Mouse (Mus musculus) hindbrain, embryonic 15.5 days (tissue): Measurements from ENCODE around the gene Cdk5rap2. TPM values are rescaled to one million over a fixed set of nuclear protein-coding genes. Genes with fewer than 3 reads are reported as not detected.

ENCODE experiments used
- ATAC-seq: fragments of 200-750 bp; cut with Nextera tagmentation; 2 replicates; pipeline ENCODE4 v1.8.0; 2017; ENCODE audit warnings: low read depth, moderate number of reproducible peaks, moderate TSS enrichment; ENCODE audit not compliant: low FRiP score
- H3K27ac ChIP-seq: fragments of 300-500 bp; sonication (generic); replicated peaks from 2 replicates; pipeline ENCODE4 v1.5.1; 2015; ENCODE audit warnings: mild to moderate bottlenecking, inconsistent platforms
- H3K27me3 ChIP-seq: fragments of 300-500 bp; sonication (generic); 2 replicates; pipeline ENCODE4 v1.6.1; 2015; ENCODE audit warnings: control low read depth, inconsistent platforms
- H3K36me3 ChIP-seq: fragments of 300-500 bp; sonication (generic); 2 replicates; pipeline ENCODE4 v1.6.1; 2015; ENCODE audit warnings: control low read depth, inconsistent platforms
- H3K4me1 ChIP-seq: fragments of 300-500 bp; sonication (generic); replicated peaks from 2 replicates; pipeline ENCODE4 v1.6.1; 2015; ENCODE audit warnings: control low read depth, inconsistent platforms
- H3K4me2 ChIP-seq: fragments of 300-500 bp; sonication (generic); 2 replicates; pipeline ENCODE4 v1.6.1; 2015; ENCODE audit warnings: moderate library complexity, mild to moderate bottlenecking, inconsistent platforms
- H3K4me3 ChIP-seq: fragments of 300-500 bp; sonication (generic); 2 replicates; pipeline ENCODE4 v1.5.1; 2015; ENCODE audit warnings: mild to moderate bottlenecking, inconsistent platforms
- H3K9ac ChIP-seq: fragments of 300-500 bp; sonication (generic); 2 replicates; pipeline ENCODE4 v1.6.1; 2015; ENCODE audit warnings: inconsistent platforms
- H3K9me3 ChIP-seq: fragments of 300-500 bp; sonication (generic); 2 replicates; pipeline ENCODE4 v1.6.1; 2016; ENCODE audit warnings: control low read depth, inconsistent platforms
- WGBS: fragments of 180-500 bp; shearing (Covaris S2); methylation state at CpG from one replicate; pipeline ENCODE4 v1.1.7; 2015; 5-methylcytosine and 5-hydroxymethylcytosine counted together
- polyA plus RNA-seq: library from polyadenylated mRNA; unstranded; fragments of >200 nt; fragmentation: Nextera tagmentation; extraction: Ambion mirVana; gene quantifications from 2 replicates; pipeline ENCODE4 v1.2.1, GENCODE M21; 2015

Gene Cdk5rap2
- polyA plus RNA-seq = 8.9 and 10.2 TPM in 2 replicates

DNA sequence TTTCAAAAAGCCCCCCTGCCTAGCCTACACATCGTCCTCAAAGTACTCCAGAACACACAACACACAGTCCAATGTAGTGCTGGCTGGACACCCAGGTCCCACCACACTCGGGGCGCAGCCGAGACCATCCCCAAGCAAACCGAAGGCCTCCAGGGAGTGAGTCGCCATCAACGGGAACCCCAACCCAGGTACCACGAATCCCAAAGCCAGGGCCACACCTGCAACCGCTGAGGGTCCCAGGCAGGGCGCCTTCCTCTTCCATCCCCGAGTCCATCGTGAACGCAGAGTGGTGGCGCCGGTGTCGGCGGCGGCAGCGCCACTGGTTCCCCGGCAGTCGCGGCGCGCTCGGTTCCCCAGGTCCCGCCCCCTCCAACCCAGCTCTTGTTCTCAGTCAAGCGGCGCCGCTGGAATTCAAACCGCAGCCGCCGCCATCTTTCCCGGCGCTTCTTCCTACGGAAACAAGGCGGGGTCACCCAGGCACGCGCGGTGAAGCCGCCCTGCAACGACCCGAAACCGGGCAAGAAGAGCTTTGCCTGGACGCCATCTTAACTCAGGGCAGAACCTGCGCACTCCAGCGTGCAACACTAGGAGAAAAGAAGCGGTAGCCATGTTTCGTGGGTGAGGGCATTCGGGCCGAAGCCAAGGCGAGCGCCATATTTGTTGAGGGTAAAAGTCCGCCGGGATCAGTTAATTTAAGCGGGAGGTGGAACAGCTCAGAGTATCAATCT is at the start of gene Cdk5rap2:
TSS of gene Cdk5rap2 (minus strand) at position 450 of the 728 bp plus-strand sequence.
- Histone ChIP-seq H3K9me3 (no peaks in the 10 kb centered on the region), H3K9ac (peak within 1 kb of the TSS; percentile 93), H3K27me3 (no peaks in the 10 kb centered on the region), H3K36me3 (no peaks in the 10 kb centered on the region), H3K27ac (peak within 1 kb of the TSS; percentile 82), H3K4me1 (peaks cover 36% of the 10 kb centered on the region), H3K4me3 (peak within 1 kb of the TSS; percentile 99), H3K4me2 (peak within 1 kb of the TSS; percentile 76)
- WGBS = under 1% methylated on average over 55 of the region's 55 CpGs
- ATAC-seq = peak; percentile 97

DNA sequence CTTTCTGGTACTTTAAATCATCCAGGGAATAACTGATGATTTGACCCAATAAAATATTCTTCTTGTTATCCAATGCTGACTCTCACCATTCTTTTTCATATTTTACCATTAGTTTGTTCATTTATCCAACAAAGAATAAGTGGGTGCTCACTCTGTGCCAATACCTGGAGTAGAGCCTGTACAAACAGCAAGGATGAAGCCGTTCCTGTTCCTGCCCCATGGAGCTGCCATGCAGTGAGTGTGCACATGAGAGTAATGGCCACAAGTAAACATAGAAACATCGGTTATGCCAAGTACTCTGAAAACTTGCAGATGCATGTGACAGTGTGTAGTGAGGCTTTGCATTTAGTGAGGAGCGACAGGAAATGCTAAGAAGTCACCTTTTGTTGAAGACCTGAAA is 41.9 kb upstream of the Cdk5rap2 start:
- no peaks in the 10 kb centered on the region for H3K27me3 ChIP-seq
- H3K4me2 ChIP-seq = no peak overlapping the region
- H3K9me3 ChIP-seq = no peaks in the 10 kb centered on the region
- H3K4me3 ChIP-seq = no peak overlapping the region
- H3K36me3 ChIP-seq = peaks cover 9% of the 10 kb centered on the region; the same call in 1 of the 2 replicates
- no peak overlapping the region for H3K9ac ChIP-seq
- no peaks in the 10 kb centered on the region for H3K4me1 ChIP-seq
- no peak overlapping the region for H3K27ac ChIP-seq
- WGBS = 85% methylated on average over 3 of the region's 3 CpGs
- peak; percentile 61; the same call in 1 of the 2 replicates for ATAC-seq

DNA sequence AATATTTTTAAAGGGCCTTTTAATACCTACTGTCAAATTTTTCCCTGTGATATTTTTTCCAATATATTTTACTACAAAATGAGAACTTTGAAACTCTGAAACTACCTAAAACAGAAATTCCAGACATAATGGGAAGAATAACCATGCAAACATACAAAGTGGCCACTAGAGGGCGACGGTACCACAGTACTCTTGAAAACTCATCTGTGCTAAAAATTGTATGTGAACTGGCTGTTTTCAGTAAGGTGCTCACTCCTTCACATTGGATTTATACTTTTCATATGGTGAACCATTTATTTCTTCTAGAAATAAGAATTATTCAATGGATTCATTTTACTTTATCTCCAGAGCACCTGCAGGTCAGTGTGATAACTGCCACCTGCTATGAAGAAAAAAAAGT is 41.5 kb upstream of the Cdk5rap2 start:
- ATAC-seq = no peak

DNA sequence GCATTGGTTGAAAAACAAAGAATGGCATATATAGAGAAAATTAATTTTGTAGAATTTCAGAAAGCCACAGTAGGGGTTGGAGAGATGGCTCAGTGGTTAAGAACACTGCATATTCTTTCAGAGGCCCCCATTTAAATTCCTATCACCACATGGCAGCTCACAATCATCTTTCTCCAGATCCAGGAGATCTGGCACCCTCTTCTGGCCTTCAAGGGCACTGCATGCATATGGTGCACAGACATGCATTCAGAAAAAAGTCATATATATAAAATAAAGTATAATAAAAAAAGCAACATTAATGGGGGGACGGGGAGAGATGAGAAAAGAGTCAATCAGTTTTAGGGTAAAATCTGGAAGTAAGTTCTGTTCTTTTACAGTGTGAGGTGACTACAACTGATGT is 39.4 kb upstream of the Cdk5rap2 start:
- H3K9ac ChIP-seq = no peak overlapping the region
- H3K4me1 ChIP-seq = no peaks in the 10 kb centered on the region
- peaks cover 4% of the 10 kb centered on the region; the same call in 1 of the 2 replicates for H3K36me3 ChIP-seq
- no peak overlapping the region for H3K4me3 ChIP-seq
- no peak for ATAC-seq
- no peak overlapping the region for H3K27ac ChIP-seq
- H3K9me3 ChIP-seq = no peaks in the 10 kb centered on the region
- H3K27me3 ChIP-seq = no peaks in the 10 kb centered on the region
- no peak overlapping the region for H3K4me2 ChIP-seq
- 97% methylated on average over 1 of the region's 1 CpGs for WGBS

More for the DNA sequence above, 41.5 kb upstream of the Cdk5rap2 start:
- Histone ChIP-seq H3K36me3 (peaks cover 9% of the 10 kb centered on the region; the same call in 1 of the 2 replicates), H3K27ac (no peak overlapping the region), H3K9me3 (no peaks in the 10 kb centered on the region), H3K4me2 (no peak overlapping the region), H3K27me3 (no peaks in the 10 kb centered on the region), H3K4me1 (no peaks in the 10 kb centered on the region), H3K4me3 (no peak overlapping the region), H3K9ac (no peak overlapping the region)
- WGBS = 2% methylated on average over 2 of the region's 2 CpGs

DNA sequence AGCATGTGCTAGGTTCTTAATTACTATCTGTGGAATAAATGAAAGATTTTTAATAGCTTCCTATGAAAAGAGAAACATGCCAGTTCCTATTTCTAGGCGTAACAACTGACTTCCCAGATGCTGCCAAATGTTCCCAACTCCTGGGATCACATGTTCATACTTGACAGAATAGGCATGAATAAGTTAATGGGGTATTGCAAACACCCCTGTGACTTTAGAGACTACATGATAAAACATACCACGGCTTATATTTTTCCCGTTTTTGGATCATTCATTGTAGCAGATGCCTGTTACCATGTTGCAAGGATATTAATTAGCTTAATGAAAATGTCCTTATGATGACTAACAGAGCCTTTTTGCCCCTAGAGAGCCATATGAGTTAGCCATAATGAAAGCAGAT is 36.5 kb upstream of the Cdk5rap2 start:
- no peak overlapping the region for H3K27ac ChIP-seq
- no peak overlapping the region for H3K9ac ChIP-seq
- no peaks in the 10 kb centered on the region for H3K36me3 ChIP-seq
- H3K4me1 ChIP-seq = no peaks in the 10 kb centered on the region
- no peak overlapping the region for H3K4me3 ChIP-seq
- no peak for ATAC-seq
- no peak overlapping the region for H3K4me2 ChIP-seq
- no peaks in the 10 kb centered on the region for H3K27me3 ChIP-seq
- 61% methylated on average over 3 of the region's 3 CpGs for WGBS
- no peaks in the 10 kb centered on the region for H3K9me3 ChIP-seq

DNA sequence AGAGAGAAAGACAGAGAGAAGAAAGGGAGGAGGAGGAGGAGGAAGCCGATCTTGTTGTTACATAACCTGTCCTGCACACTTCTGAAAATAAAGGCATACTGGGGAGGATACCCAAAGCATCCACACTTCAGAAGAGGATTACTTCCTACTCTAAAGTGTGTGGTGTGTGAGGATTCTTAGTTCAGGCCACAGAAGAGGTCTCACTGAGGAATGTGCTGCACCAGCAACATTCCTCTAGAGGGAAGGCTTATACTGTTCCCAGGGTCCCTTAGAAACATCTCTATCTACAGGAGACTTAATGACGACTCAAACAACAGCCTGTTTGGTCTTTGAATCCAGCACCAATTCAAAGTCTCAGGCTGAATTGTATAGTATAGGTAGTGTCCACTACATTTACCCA is 10.0 kb upstream of the Cdk5rap2 start:
- no peaks in the 10 kb centered on the region for H3K4me1 ChIP-seq
- no peaks in the 10 kb centered on the region for H3K27me3 ChIP-seq
- WGBS = 62% methylated on average over 2 of the region's 2 CpGs
- H3K4me2 ChIP-seq = no peak overlapping the region
- no peak overlapping the region for H3K9ac ChIP-seq
- no peaks in the 10 kb centered on the region for H3K36me3 ChIP-seq
- H3K4me3 ChIP-seq = no peak overlapping the region
- no peak overlapping the region for H3K27ac ChIP-seq
- H3K9me3 ChIP-seq = no peaks in the 10 kb centered on the region
- no peak for ATAC-seq

DNA sequence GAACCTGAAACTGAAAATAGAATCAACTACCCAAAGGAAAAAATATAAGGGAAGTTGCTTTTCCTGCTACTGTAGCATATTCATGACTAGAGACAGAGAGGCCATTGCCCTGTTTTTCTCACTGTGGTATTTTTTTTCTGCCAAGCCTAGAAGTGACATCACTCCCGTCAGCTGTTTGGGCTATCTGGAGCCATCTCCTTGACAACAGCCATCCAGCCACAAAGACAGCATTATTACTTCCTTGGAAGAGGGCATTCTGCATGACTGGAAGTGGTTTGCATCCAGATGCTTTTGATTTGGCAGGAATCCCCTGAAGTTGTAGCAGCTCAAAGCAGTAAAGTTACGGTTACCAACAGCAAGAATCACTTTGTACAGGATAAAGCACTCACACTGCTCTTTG is 1.9 kb upstream of the Cdk5rap2 start:
- Histone ChIP-seq H3K4me2 (no peak overlapping the region), H3K27ac (peak overlapping the region; percentile 63), H3K9ac (no peak overlapping the region), H3K27me3 (no peaks in the 10 kb centered on the region), H3K4me3 (no peak overlapping the region), H3K36me3 (no peaks in the 10 kb centered on the region), H3K4me1 (peaks cover 32% of the 10 kb centered on the region), H3K9me3 (no peaks in the 10 kb centered on the region)
- peak; percentile 15; the same call in 1 of the 2 replicates for ATAC-seq
- 24% methylated on average over 2 of the region's 2 CpGs for WGBS

DNA sequence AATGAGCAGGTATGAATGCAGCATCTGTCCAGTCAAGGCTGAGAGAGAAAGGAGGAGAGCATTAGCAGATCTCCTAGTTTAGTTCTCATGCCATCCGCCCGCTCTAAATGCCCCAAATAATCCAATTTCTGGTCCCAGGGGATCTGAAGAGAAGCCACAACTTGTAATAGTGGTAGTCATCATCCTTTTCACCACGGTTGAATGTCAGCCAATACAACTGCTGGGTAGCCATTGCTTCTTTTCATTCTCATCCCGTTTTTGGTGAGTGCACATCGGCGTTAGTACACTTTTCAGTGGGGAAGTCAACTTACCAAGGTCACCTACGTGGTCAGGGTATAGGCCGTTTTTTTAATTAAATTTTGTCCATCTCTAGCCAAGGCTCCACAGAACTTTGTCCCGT is 787 bp downstream of the Cdk5rap2 start:
- Histone ChIP-seq H3K27ac (no peak overlapping the region), H3K4me3 (peak overlapping the region; percentile 99), H3K4me2 (peak overlapping the region; percentile 76), H3K36me3 (no peaks in the 10 kb centered on the region), H3K9ac (peak overlapping the region; percentile 93), H3K4me1 (peaks cover 36% of the 10 kb centered on the region), H3K27me3 (no peaks in the 10 kb centered on the region), H3K9me3 (no peaks in the 10 kb centered on the region)
- 21% methylated on average over 9 of the region's 9 CpGs for WGBS
- ATAC-seq = no peak

DNA sequence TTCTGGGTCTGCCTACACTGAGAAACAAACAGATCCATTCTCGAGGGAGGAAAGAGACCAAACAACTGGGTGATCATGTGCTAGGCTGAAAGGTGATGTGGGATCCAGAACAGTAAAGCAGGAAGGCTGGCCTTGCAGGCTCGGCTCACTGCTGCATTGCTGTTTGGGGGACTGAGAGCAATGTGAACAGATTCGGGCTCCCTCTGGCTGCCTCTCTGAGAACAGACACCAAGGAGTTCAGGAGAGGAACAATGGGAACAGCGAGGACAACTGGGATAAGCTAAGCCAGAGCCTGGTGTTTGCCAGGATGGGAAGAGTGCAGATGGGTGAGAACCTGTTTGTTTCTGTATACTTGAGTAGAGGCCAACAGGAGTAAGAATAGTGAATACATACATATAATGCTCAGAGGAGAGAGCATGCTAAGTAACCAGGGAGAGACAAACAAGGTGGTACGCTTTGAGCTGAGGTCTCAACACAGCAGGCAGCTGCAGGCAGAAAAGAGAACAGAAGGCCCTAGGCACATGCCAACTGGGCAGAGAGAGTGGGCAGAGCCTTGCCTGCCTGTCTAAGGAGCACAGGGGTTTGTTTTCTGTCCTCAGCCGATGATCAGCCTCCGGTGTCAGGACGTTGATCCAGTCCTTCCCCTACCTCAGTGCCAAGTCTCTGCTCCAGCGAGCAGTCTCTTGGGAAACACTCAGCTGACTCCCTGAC is 8.0 kb downstream of the Cdk5rap2 start:
- Histone ChIP-seq H3K27ac (peak overlapping the region; percentile 64), H3K4me1 (peaks cover 31% of the 10 kb centered on the region), H3K4me3 (no peak overlapping the region), H3K9ac (0 out of 2 replicates have a peak overlapping the region, but pooled peaks have one; percentile 4), H3K27me3 (no peaks in the 10 kb centered on the region), H3K9me3 (no peaks in the 10 kb centered on the region), H3K4me2 (no peak overlapping the region), H3K36me3 (no peaks in the 10 kb centered on the region; the same call in 1 of the 2 replicates)
- ATAC-seq = peak; percentile 86
- WGBS = 45% methylated on average over 9 of the region's 9 CpGs

DNA sequence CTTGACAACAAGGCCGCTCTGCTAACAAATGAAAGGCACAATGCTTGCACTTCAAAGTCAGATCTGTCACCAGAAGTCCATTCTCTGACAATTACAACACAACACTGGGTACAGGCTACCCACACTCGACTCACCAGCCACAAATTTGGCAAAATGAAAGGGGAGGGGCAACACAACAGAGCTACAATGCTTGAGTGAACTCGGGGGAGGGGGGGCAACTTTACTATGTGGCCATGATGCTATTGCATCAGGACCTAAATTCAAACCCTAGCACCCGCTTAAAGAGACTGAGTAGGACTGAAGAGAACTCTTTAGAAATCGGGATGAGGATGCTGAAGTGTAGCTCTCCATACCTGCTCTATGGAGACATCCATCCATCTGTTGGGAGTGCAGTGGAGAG is 10.8 kb downstream of the Cdk5rap2 start:
- Histone ChIP-seq H3K9ac (no peak overlapping the region), H3K4me2 (no peak overlapping the region), H3K36me3 (no peaks in the 10 kb centered on the region; the same call in 1 of the 2 replicates), H3K4me3 (no peak overlapping the region), H3K27me3 (no peaks in the 10 kb centered on the region), H3K27ac (peak overlapping the region; percentile 52), H3K9me3 (no peaks in the 10 kb centered on the region), H3K4me1 (peaks cover 26% of the 10 kb centered on the region)
- WGBS = 83% methylated on average over 5 of the region's 5 CpGs
- ATAC-seq = no peak

DNA sequence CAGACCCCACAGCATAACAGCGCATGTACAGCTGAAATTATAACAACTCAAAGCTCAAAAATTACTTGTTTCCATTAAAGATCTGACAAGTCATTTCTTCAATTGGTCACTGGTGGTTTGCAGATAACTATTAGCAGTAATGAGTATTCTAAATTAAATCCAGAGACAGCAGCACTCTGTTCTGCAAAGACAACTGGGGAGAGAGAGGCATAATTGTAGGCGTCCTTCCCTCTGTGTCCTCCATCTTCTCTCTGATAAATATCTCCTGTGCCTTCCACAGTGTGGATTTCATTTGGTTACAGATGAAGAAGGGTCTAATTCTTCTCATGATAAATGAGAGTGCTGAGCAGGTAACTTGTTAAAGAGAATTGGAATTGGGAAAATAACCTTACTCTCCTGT is 11.2 kb downstream of the Cdk5rap2 start:
- Histone ChIP-seq H3K4me1 (peaks cover 26% of the 10 kb centered on the region), H3K9me3 (no peaks in the 10 kb centered on the region), H3K4me3 (no peak overlapping the region), H3K9ac (no peak overlapping the region), H3K4me2 (no peak overlapping the region), H3K27me3 (no peaks in the 10 kb centered on the region), H3K36me3 (no peaks in the 10 kb centered on the region; the same call in 1 of the 2 replicates), H3K27ac (peak overlapping the region; percentile 52)
- 61% methylated on average over 2 of the region's 2 CpGs for WGBS
- no peak for ATAC-seq

DNA sequence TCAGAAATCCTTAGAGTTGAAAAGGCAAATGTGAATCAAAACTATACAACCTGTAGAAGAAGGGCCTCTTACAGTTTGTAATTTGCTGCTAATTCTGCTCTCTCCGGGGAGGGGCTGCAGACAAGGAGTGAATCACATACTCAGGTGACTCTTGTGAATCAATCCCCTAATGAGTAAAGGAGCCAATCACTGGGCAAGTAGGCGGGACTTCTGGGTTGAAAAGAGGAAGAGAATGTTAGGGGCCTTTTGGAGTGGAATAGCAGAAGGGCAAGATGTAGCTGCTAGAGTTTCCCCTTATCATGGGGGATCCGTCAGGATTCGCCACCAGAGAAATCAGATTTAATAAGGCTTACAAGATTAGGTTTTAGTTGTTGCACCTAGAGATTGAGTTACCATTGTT is 12.2 kb downstream of the Cdk5rap2 start:
- WGBS = 86% methylated on average over 4 of the region's 4 CpGs
- no peak for ATAC-seq

More for the DNA sequence above, 12.2 kb downstream of the Cdk5rap2 start:
- 0 out of 2 replicates have a peak overlapping the region, but pooled peaks have one; percentile 46 for H3K27ac ChIP-seq
- no peaks in the 10 kb centered on the region for H3K9me3 ChIP-seq
- H3K36me3 ChIP-seq = no peaks in the 10 kb centered on the region; the same call in 1 of the 2 replicates
- H3K9ac ChIP-seq = no peak overlapping the region
- H3K4me1 ChIP-seq = peaks cover 26% of the 10 kb centered on the region
- H3K4me3 ChIP-seq = no peak overlapping the region
- no peak overlapping the region for H3K4me2 ChIP-seq
- no peaks in the 10 kb centered on the region for H3K27me3 ChIP-seq
